Comparison of ENCODE assay signal across 10 mouse cellular contexts in genomic region chr7:35733313-35734050, GRCm38 (mm10). TPM values are rescaled to one million over a fixed set of nuclear protein-coding genes. Genes with fewer than 3 reads are reported as not detected.
DNase-seq lines count a peak whose midpoint lies in the region; ATAC-seq and TF ChIP-seq lines count a peak whose summit lies in the region.
"Had no signal": no experiment of that assay in that cellular context is flagged by ENCODE, and none has a peak within 500 bp of the region (broad histone marks: within the 10 kb centered on the region; RNA-seq: fewer than 3 reads in every experiment).

No protein-coding gene starts in this region.

- no peak overlapping the region for H3K4me3 ChIP-seq in kidney, adult 2 months (ENCODE audit: insufficient read depth, low read depth, low read length)
- H3K4me3 ChIP-seq in hindbrain, embryonic 12.5 days: no peak overlapping the region
- H3K4me3 ChIP-seq: erythroblast, embryonic 14.5 days; stomach, embryonic 15.5 days had no signal

- peak; percentile 32 to 42 for DNase-seq in kidney, postnatal 4 days
- no peak for DNase-seq in kidney, adult 2 months
- peak; percentile 70 for DNase-seq in retina, postnatal 1 day
- DNase-seq in retina, embryonic 14.5 days (ENCODE audit: low spot score): no peak
- no peak for DNase-seq in T-cell, adult 2 months (ENCODE audit: low spot score)

- no peak for TF ChIP-seq CTCF in kidney, adult 2 months (conservative IDR thresholded peaks at IDR 0.05; ENCODE audit: insufficient read depth, insufficient read length, low read depth, low read length)

- H3K27ac ChIP-seq in kidney, adult 2 months (ENCODE audit: insufficient read depth, low read depth, low read length): no peak overlapping the region
- peak overlapping the region; percentile 41 for H3K27ac ChIP-seq in hindbrain, embryonic 12.5 days
- H3K27ac ChIP-seq: liver, embryonic 14.5 days; stomach, embryonic 15.5 days had no signal

- no peaks in the 10 kb centered on the region for H3K27me3 ChIP-seq in kidney, adult 2 months (replicated peaks; ENCODE audit: control insufficient read depth, insufficient read depth, low read length)
- no peaks in the 10 kb centered on the region for H3K27me3 ChIP-seq in hindbrain, embryonic 12.5 days
- H3K27me3 ChIP-seq: stomach, embryonic 15.5 days had no signal

- TF ChIP-seq POLR2A in kidney, adult 2 months (IDR thresholded peaks at IDR 0.05; ENCODE audit: low read depth, low read length): no peak

- WGBS in kidney, adult 2 months: 47% methylated on average over 14 of the region's 14 CpGs
- WGBS in hindbrain, embryonic 12.5 days: 72% methylated on average over 14 of the region's 14 CpGs

- H3K9ac ChIP-seq in hindbrain, embryonic 12.5 days: no peak overlapping the region
- H3K9ac ChIP-seq: liver, embryonic 14.5 days; stomach, embryonic 15.5 days had no signal

- H3K9me3 ChIP-seq in hindbrain, embryonic 12.5 days (replicated peaks): peaks cover 11% of the 10 kb centered on the region
- H3K9me3 ChIP-seq: stomach, embryonic 15.5 days had no signal

- no peaks in the 10 kb centered on the region for H3K36me3 ChIP-seq in kidney, adult 2 months (ENCODE audit: control insufficient read depth, insufficient read depth, low read length)
- H3K36me3 ChIP-seq in hindbrain, embryonic 12.5 days: peaks cover 41% of the 10 kb centered on the region
- H3K36me3 ChIP-seq: stomach, embryonic 15.5 days had no signal

- ATAC-seq in hindbrain, embryonic 12.5 days (ENCODE audit: low FRiP score): no peak
- no peak for ATAC-seq in erythroblast, adult 5-6 weeks (replicated peaks; ENCODE audit: low FRiP score, poor library complexity, severe bottlenecking)

- H3K4me1 ChIP-seq in kidney, adult 2 months (ENCODE audit: control insufficient read depth, insufficient read depth, low read length): no peaks in the 10 kb centered on the region
- H3K4me1 ChIP-seq in hindbrain, embryonic 12.5 days: no peaks in the 10 kb centered on the region
- H3K4me1 ChIP-seq: stomach, embryonic 15.5 days had no signal

- no peak overlapping the region for H3K4me2 ChIP-seq in hindbrain, embryonic 12.5 days (replicated peaks)
- H3K4me2 ChIP-seq: stomach, embryonic 15.5 days had no signal

RNA-seq across cellular contexts. Expression of gene Dpy19l3, which starts 20.8 kb away (rescaled TPM):
- 5.8 and 6.7 TPM in 2 replicates for polyA plus RNA-seq in kidney, adult 2 months (2012; rRNA removed)
- 38.9 and 40.8 TPM in 2 replicates for polyA plus RNA-seq in hindbrain, embryonic 12.5 days (2016; fragmentation: Nextera tagmentation; extraction: Ambion mirVana)
- 2.7 and 23.4 TPM in 2 replicates for total RNA-seq in erythroblast, adult 5-6 weeks (2015; ENCODE audit: low replicate concordance)
- 0.84 and 2.5 TPM in 2 replicates for total RNA-seq in erythroblast, adult 5-6 weeks (2017; ENCODE audit: low replicate concordance)

Comparison
In these comparisons a context has a peak if more than half of its experiments do, and no peak if none do; other contexts are left out.
1. DNase-seq: peak in kidney, postnatal 4 days (2 of 2) and retina, postnatal 1 day (single experiment); none in kidney, adult 2 months (single experiment), retina, embryonic 14.5 days (single experiment) and T-cell, adult 2 months (single experiment).